Mouse (Mus musculus) cerebellum, adult 9-11 months (tissue): ENCODE data around the gene Hirip3.

ENCODE experiments used
- DNase-seq: peaks from one replicate; pipeline ENCODE4 v3.0.0; 2022

The Hirip3 gene

GRCm38 (mm10) chr7:126861429-126862130 lies at the start of gene Hirip3:
Gene Hirip3, plus strand, starts transcription at chr7:126861972.
- DNase-seq, result peak; percentile 95

GRCm38 (mm10) chr7:126815726-126816222 lies 46.0 kb upstream of the Hirip3 start:
- DNase-seq, result no peak

GRCm38 (mm10) chr7:126816494-126816893 lies 45.3 kb upstream of the Hirip3 start:
- DNase-seq, result no peak

GRCm38 (mm10) chr7:126817595-126817994 lies 44.2 kb upstream of the Hirip3 start:
- no peak for DNase-seq

GRCm38 (mm10) chr7:126818818-126819217 lies 43.0 kb upstream of the Hirip3 start:
- no peak for DNase-seq

GRCm38 (mm10) chr7:126821835-126822511 lies 39.8 kb upstream of the Hirip3 start:
- peak; percentile 88 for DNase-seq

GRCm38 (mm10) chr7:126822741-126823140 lies 39.0 kb upstream of the Hirip3 start:
- DNase-seq, result peak; percentile 71

- DNase-seq, result peak; percentile 81
Observed at GRCm38 (mm10) chr7:126823202-126823711, 38.5 kb upstream of the Hirip3 start.

GRCm38 (mm10) chr7:126823940-126824339 lies 37.8 kb upstream of the Hirip3 start:
- DNase-seq, result peak; percentile 71

GRCm38 (mm10) chr7:126825403-126825802 lies 36.4 kb upstream of the Hirip3 start:
- DNase-seq, result peak; percentile 59

GRCm38 (mm10) chr7:126825952-126826351 lies 35.8 kb upstream of the Hirip3 start:
- DNase-seq, result no peak

GRCm38 (mm10) chr7:126831539-126831938 lies 30.2 kb upstream of the Hirip3 start, which contains the start of gene 4930451I11Rik:
Gene 4930451I11Rik, minus strand, starts transcription at chr7:126831639.
- peak; percentile 37 for DNase-seq

- DNase-seq, result peak; percentile 87
Observed at GRCm38 (mm10) chr7:126832036-126832598, 29.7 kb upstream of the Hirip3 start.

- DNase-seq, result no peak
Observed at GRCm38 (mm10) chr7:126833294-126833693, 28.5 kb upstream of the Hirip3 start.

GRCm38 (mm10) chr7:126843276-126843675 lies 18.5 kb upstream of the Hirip3 start:
- DNase-seq, result no peak

- DNase-seq, result no peak
Observed at GRCm38 (mm10) chr7:126845516-126845915, 16.3 kb upstream of the Hirip3 start.

- DNase-seq, result no peak
Observed at GRCm38 (mm10) chr7:126847116-126847420, 14.7 kb upstream of the Hirip3 start, which contains the start of gene Doc2a. Gene Doc2a, plus strand, starts transcription at chr7:126847416.

GRCm38 (mm10) chr7:126847421-126848398 lies 14.1 kb upstream of the Hirip3 start:
- DNase-seq, result peak; percentile 39

- DNase-seq, result peak; percentile 18
Observed at GRCm38 (mm10) chr7:126848794-126849193, 13.0 kb upstream of the Hirip3 start.

GRCm38 (mm10) chr7:126850161-126850560 lies 11.6 kb upstream of the Hirip3 start:
- DNase-seq, result no peak

- peak; percentile 16 for DNase-seq
Observed at GRCm38 (mm10) chr7:126851192-126851591, 10.6 kb upstream of the Hirip3 start.

- DNase-seq, result peak; percentile 32
Observed at GRCm38 (mm10) chr7:126853454-126853853, 8.3 kb upstream of the Hirip3 start.
